Mouse (Mus musculus) kidney, postnatal 14 days (tissue): ENCODE measurements at regions not wholly inside any gene's neighbourhood (a gene's known extent, or its start where the extent isn't known, plus 50 kb on each side); places are given as distances from the start of the nearest gene placed in this dataset.
A peak's percentile ranks its signal among the peaks of the same experiment; 100 is the strongest.
"Not testable (repeated sequence)": the region's sequence is repeated elsewhere in the genome, so short reads cannot be mapped to it uniquely, and the experiment has no call there.

Experiments
- DNase-seq: peaks from one replicate; pipeline ENCODE4 v3.0.0; 2022; ENCODE audit warnings: mixed read lengths

DNA sequence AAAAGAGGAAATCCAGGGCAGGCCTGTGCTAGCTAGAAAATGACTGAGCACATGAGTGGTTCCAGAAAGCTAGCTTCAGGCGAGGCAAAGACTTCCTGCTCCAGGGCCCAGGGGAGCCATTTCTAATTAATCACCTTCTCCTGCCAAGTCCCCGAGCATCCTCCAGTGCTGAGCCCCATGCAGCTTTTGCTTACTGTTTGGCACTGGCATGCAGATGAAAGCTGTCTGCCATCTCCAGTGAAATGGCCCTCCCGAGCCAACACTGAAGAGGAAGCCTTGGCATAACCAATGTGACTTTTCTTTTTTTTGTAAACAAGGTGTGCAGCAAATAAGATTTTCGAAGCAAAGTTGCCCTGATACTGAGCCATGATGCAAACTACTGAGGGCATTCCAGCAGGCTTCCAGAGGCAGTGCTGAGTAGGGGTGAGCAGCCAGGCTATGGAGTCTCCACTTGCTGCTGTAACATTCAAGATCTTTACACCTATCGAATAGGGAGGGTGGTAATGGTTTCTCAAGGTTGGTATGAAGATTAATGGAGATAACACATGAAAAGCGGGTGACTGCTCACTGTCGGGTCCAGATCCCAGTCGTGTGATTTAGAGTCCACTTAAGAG is 125.4 kb upstream of the Immp2l start:
- DNase-seq, result peak; percentile 50

- no peak for DNase-seq
Observed at GRCm38 (mm10) chr12:40905650-40906338, 118.1 kb upstream of the Immp2l start.

DNA sequence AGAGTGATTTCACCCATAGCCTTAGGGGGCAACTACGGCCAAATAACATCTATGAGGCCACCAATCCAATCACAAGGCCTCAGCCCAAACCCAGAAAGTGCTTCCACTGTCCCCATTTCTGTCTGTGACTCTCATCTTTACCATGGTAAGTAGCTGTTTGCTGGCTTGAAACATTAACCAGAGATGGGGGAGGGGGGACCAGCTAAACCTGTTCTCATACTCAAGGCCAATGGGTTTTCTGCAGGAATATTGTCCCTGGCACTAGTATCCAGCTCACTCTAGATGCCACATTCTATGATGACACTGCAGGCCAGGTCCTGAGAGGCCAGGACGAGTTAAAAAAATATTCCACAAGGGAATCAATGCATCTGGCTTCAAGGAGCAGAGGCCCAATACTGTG is 117.1 kb upstream of the Immp2l start:
- DNase-seq, result peak; percentile 11

DNA sequence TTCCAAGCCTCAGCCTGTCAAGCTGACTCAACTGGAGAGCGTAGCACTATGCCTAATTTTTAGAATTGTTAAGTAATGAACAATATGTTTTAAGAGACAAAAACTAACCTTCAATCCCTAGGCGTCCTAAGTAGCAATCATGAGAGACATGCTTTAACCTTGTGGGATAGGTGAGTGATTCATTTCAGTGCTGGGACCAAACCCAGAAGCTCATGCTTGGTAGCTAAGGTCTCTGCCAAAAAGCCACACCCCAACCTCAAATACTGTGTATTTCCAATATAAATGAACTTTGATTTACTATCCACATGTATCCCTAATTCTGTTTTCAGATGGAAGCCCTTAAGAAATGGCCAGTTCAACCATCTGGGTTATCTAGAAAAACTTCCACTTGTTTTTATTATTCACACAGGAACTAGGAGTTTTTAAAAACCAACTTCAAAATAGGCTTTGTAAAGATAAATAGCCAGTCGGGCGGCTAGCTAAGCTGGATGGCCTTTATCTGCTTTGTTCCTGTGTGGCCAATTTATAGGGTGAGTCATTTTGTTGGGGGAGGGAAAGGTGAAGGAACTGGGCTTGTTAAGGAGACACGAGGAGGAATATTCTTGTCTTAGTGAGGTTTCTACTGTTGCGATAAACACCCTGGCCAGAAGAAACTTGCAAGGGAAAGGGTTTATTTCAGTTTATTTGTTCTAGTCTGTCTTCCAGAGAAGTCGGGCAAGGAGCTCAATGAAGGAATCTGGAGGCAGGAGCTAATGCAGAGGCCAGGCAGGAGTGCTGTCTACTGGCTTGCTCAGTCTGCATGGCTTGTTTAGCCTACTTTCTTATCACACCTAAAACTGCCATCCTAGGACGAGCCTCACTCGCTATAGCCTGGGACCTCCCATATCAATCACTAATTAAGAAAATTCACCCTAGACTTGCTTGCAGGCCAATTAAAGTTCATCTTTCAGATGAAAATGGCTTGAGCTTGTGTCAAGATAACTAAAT is 114.8 kb upstream of the Immp2l start:
- no peak for DNase-seq

DNA sequence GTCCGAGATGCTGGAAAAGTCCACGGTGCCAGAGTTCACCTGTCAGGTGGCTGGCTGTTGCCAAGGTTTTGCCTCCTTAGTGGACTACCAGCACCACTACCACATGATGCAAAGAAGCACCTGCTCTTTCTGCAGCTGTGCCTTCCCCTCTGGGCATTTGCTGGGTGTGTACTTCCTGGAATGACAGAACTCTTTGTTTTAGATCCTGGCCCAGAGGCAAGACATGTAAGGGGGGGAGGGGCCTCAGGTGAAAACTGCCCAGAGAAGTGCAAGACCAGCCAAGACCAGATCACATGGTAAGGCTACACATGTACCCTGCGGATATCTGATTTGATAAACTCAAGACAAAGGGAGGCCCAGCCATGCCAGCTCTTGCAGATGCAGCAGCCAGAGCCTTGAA is 106.4 kb upstream of the Immp2l start:
- no peak for DNase-seq

- no peak for DNase-seq
Observed at GRCm38 (mm10) chr12:40921988-40922387, 101.9 kb upstream of the Immp2l start.

GRCm38 (mm10) chr12:40926681-40927080 is 97.2 kb upstream of the Immp2l start:
- DNase-seq, result no peak

- not testable (repeated sequence) for DNase-seq
Observed at GRCm38 (mm10) chr12:40929409-40929808, 94.5 kb upstream of the Immp2l start.

DNA sequence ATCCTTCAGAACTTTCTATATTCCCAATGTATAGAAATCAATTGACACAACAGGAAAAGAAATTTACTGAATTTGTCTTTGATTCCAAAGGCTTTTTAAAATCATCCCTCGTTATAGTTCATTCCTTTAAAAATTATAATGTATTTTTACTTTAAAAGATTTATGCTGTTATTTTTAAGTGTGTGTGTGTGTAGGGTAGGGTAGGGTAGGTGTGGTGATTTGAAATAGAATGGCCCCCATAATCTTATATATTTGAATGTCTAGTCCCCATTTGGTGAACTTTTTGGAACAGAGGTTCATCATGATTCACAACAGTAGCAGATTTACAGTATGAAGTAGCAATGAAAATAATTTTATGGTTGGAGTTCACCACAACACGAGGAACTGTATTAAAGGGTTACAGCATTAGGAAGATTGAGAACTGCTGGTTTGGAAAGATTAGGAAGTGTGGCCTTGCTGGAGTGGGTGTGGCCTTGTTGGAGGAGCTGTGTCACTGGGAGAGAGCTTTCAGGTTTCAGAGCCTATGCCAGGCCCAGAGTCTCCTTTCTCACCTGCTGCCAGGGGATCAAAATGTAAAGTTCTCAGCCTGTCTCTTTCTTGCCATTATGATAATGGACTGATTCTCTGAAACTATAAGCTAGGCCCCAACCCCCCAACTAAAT is 88.7 kb upstream of the Immp2l start:
- DNase-seq, result no peak

- no peak for DNase-seq
Observed at GRCm38 (mm10) chr12:40937037-40937436, 86.9 kb upstream of the Immp2l start.

DNA sequence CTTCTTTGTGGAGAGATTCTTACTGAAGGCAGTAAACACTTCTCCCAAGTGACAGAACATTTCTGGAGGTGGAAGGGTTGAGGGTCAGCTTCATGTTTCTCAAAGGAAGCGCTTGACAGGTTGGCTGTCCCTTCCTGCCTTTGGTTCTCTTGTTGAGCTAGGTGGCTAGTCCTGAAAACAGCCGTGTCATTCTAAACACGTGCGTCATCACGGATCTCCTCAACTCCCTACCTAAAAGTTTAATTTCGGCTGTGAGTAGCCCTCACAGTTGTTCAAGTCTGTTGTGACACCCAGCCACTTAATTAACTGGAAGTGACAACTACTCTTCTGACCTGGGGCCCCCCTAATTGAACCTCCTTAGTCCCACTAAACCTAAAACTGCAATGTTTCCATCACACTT is 77.0 kb upstream of the Immp2l start:
- DNase-seq, result no peak

DNA sequence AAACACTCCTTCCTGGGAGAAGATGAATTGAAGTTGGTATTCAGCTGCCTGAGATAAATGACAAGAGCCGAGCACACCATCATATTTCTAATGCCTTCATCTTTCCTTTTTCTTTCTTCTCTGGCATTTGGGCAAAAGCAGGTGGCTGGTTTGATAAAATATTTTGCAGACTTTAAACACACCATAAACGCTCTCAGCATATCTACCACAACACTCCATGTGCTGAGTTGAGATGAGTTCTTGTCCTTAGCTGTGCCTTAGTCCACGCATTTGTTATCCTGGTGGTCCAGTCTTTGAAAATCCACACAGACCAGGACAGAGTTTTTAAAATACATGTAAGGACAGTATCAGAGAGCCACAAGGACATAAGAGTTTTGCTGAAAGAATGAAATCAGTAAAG is 74.3 kb upstream of the Immp2l start:
- DNase-seq, result no peak

DNA sequence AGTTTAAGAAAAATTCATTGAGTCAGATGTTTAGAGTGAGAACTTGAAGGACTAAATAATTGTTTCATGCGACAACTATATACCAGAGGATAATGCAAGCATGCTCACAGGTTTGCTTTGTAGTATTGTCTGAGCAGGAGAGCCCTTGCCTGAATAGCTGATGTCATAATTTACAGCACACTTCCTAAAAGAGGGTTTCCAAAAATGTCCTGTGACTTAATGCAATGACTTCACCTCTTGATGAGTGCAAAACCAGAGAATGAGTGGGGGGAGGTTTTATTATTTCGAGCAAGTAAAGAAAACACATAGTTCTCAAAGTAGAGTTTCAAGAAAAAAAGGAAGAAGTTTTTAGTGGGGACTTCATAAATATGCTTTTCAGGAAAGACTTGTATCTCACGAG is 65.4 kb upstream of the Immp2l start:
- no peak for DNase-seq

- DNase-seq, result no peak
Observed at GRCm38 (mm10) chr12:40964996-40965395, 58.9 kb upstream of the Immp2l start.

GRCm38 (mm10) chr12:40966308-40966707 is 57.6 kb upstream of the Immp2l start:
- no peak for DNase-seq

GRCm38 (mm10) chr12:40966723-40967122 is 57.2 kb upstream of the Immp2l start:
- not testable (repeated sequence) for DNase-seq

DNA sequence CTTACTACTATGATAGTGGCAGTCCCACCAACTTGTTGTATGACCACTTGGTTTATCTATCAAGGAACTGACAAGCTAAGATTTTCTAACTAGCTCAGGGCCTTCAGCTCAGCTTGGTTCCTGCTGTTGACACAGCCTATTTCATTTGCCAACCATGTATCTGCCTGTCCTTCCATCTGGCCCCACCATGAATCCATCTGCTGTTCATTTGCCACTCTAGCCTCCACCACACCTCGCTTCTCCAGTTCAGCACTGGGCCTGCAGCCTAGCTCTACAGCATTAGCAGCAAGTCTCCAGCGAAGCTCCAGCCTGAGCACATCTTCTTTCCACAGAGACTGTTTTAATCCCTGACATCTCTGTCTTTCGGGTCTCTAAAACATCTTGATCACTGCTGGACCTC is 51.0 kb upstream of the Immp2l start:
- DNase-seq, result no peak
